Mouse (Mus musculus): ENCODE measurements around the gene Ankrd54. TPM values are rescaled to one million over a fixed set of nuclear protein-coding genes. Genes with fewer than 3 reads are reported as not detected.

The Ankrd54 gene
- polyA plus RNA-seq, 1 experiment from 2014 or later = 23.9 TPM

DNA sequence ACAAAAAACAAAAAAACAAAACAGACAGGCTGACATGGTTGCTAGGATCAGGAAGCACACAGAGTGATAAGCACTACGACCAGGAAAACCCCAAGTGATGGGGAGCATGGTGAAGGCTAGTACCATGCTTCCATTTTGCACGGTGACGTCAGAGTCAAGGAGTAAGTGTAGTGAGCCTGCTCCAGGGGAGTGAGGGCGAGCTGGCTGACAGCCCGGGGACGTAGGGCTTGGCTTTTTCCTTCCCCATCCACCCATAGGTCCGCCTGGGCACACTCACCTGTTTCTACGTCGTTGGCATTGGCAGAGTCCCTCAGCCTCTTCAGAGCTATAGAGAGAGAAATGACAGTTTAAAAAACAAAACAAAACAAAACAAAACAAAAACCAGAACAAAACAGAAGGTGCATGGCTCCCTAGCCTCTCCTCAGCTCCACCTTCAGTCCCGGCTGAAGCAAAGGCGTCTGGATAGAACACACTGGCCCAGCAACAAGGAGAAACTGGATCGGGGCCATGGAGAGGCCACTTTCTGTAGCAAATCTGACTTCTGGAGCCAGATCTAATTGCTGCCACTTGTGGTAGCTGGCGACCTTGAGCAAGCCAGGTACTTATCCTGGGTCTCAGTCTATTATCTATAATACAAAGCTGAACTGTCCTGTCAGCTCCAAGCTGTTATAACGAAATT is 1.7 kb downstream of the Ankrd54 start:
- H3K9ac ChIP-seq = peak overlapping the region; percentile 48; the same call in 1 of the 2 replicates
- 74% methylated on average over 14 of the region's 14 CpGs for WGBS

GRCm38 (mm10) chr15:79057850-79058249 is 4.8 kb downstream of the Ankrd54 start:
- peaks cover 15% of the 10 kb centered on the region for H3K4me1 ChIP-seq
- H3K9me3 ChIP-seq = no peaks in the 10 kb centered on the region
- no peak overlapping the region for H3K4me3 ChIP-seq
- peaks cover 81% of the 10 kb centered on the region for H3K36me3 ChIP-seq
- H3K4me2 ChIP-seq = no peak overlapping the region
- no peak for ATAC-seq (ENCODE audit: extremely low read depth, insufficient number of reproducible peaks, low FRiP score, low TSS enrichment)
- no peaks in the 10 kb centered on the region for H3K27me3 ChIP-seq (replicated peaks)
- H3K27ac ChIP-seq (replicated peaks) = no peak overlapping the region
- no peak overlapping the region for H3K9ac ChIP-seq
- WGBS = 59% methylated on average over 6 of the region's 6 CpGs

More for the DNA sequence above, 1.7 kb downstream of the Ankrd54 start:
- Histone ChIP-seq H3K4me2 (peak overlapping the region; percentile 86), H3K4me1 (peaks cover 24% of the 10 kb centered on the region), H3K4me3 (peak overlapping the region; percentile 80; the same call in 1 of the 2 replicates), H3K36me3 (peaks cover 50% of the 10 kb centered on the region), H3K27me3 (replicated peaks) (no peaks in the 10 kb centered on the region), H3K27ac (replicated peaks) (no peak overlapping the region), H3K9me3 (no peaks in the 10 kb centered on the region)
- ATAC-seq (ENCODE audit: extremely low read depth, insufficient number of reproducible peaks, low FRiP score, low TSS enrichment) = no peak

- WGBS = 82% methylated on average over 7 of the region's 7 CpGs
These were observed 6.1 kb downstream of the Ankrd54 start for GRCm38 (mm10) chr15:79056601-79057000.

GRCm38 (mm10) chr15:79052366-79052765 is 10.3 kb downstream of the Ankrd54 start:
- 72% methylated on average over 2 of the region's 2 CpGs for WGBS
- H3K27ac ChIP-seq (replicated peaks) = no peak overlapping the region
- ATAC-seq (ENCODE audit: extremely low read depth, insufficient number of reproducible peaks, low FRiP score, low TSS enrichment) = no peak
- H3K4me1 ChIP-seq = 0 out of 2 replicates have a peak, but pooled peaks cover 5% of the 10 kb centered on the region
- H3K9me3 ChIP-seq = no peaks in the 10 kb centered on the region
- no peak overlapping the region for H3K9ac ChIP-seq
- H3K4me2 ChIP-seq = no peak overlapping the region
- peaks cover 15% of the 10 kb centered on the region for H3K27me3 ChIP-seq (replicated peaks)
- H3K4me3 ChIP-seq = no peak overlapping the region
- H3K36me3 ChIP-seq = peaks cover 52% of the 10 kb centered on the region

More at GRCm38 (mm10) chr15:79056601-79057000, 6.1 kb downstream of the Ankrd54 start:
- H3K9ac ChIP-seq = no peak overlapping the region
- no peak overlapping the region for H3K27ac ChIP-seq (replicated peaks)
- H3K36me3 ChIP-seq = peaks cover 88% of the 10 kb centered on the region
- peaks cover 10% of the 10 kb centered on the region for H3K4me1 ChIP-seq
- no peak for ATAC-seq (ENCODE audit: extremely low read depth, insufficient number of reproducible peaks, low FRiP score, low TSS enrichment)
- no peaks in the 10 kb centered on the region for H3K27me3 ChIP-seq (replicated peaks)
- H3K4me3 ChIP-seq = no peak overlapping the region
- no peak overlapping the region for H3K4me2 ChIP-seq
- H3K9me3 ChIP-seq = no peaks in the 10 kb centered on the region

DNA sequence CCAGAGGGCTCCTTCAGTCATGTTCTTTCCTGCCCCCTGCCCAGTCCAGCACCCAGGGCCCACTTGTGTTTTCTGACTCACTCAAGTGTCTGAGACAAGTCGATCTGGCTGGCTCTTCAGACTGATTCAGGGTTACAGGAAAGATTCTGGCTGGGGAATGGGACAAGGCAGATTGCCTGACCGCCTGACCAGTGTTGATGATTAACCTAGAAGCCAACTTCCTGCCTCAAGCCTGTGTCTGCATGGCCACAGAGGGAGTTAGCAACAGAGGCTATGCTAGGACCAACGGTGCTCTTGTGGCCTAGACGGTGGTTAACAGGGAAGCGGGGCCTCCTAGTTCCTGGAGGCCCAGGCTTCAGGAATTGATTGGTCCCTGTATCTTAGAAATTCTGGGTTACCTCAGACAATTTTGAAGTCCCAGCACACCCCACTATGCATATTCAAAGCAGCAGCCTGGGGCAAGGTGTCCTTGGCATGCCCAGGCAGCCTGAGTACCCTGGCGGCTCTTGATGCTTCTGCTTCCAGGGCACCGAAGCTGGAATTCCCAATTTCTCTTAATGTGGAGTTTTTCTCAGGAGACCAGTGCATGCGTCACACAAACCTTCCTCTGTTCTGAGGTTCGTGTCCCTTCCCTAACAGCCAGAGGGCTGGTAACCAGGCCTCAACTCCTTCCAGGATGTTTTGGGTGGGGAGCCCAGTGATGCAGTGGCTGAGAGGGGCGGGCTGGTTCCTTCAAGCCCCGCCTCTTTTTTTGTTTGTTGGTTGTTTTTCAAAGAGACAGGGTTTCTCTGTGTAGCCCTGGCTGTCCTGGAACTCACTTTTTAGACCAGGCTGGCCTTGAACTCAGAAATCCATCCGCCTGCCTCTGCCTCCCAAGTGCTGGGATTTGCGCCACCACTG is 11.0 kb downstream of the Ankrd54 start:
- Histone ChIP-seq H3K36me3 (peaks cover 45% of the 10 kb centered on the region), H3K4me3 (no peak overlapping the region), H3K9ac (no peak overlapping the region), H3K27ac (replicated peaks) (no peak overlapping the region), H3K4me2 (no peak overlapping the region), H3K9me3 (no peaks in the 10 kb centered on the region), H3K4me1 (0 out of 2 replicates have a peak, but pooled peaks cover 5% of the 10 kb centered on the region), H3K27me3 (replicated peaks) (peaks cover 20% of the 10 kb centered on the region)
- no peak for ATAC-seq (ENCODE audit: extremely low read depth, insufficient number of reproducible peaks, low FRiP score, low TSS enrichment)
- 68% methylated on average over 13 of the region's 13 CpGs for WGBS

GRCm38 (mm10) chr15:79050964-79051363 is 11.7 kb downstream of the Ankrd54 start:
- 73% methylated on average over 2 of the region's 2 CpGs for WGBS
- Histone ChIP-seq H3K4me3 (no peak overlapping the region), H3K4me2 (no peak overlapping the region), H3K36me3 (peaks cover 38% of the 10 kb centered on the region), H3K9ac (no peak overlapping the region), H3K9me3 (no peaks in the 10 kb centered on the region), H3K4me1 (0 out of 2 replicates have a peak, but pooled peaks cover 5% of the 10 kb centered on the region), H3K27ac (replicated peaks) (no peak overlapping the region), H3K27me3 (replicated peaks) (peaks cover 22% of the 10 kb centered on the region)
- no peak for ATAC-seq (ENCODE audit: extremely low read depth, insufficient number of reproducible peaks, low FRiP score, low TSS enrichment)

GRCm38 (mm10) chr15:79050160-79050845 is 12.4 kb downstream of the Ankrd54 start:
- H3K27me3 ChIP-seq (replicated peaks) = peaks cover 26% of the 10 kb centered on the region
- no peaks in the 10 kb centered on the region for H3K9me3 ChIP-seq
- H3K4me1 ChIP-seq = 0 out of 2 replicates have a peak, but pooled peaks cover 5% of the 10 kb centered on the region
- peaks cover 31% of the 10 kb centered on the region for H3K36me3 ChIP-seq
- no peak overlapping the region for H3K27ac ChIP-seq (replicated peaks)
- WGBS = 52% methylated on average over 9 of the region's 9 CpGs
- no peak overlapping the region for H3K9ac ChIP-seq
- no peak for ATAC-seq (ENCODE audit: extremely low read depth, insufficient number of reproducible peaks, low FRiP score, low TSS enrichment)
- H3K4me2 ChIP-seq = no peak overlapping the region
- no peak overlapping the region for H3K4me3 ChIP-seq

GRCm38 (mm10) chr15:79048186-79048585 is 14.5 kb downstream of the Ankrd54 start:
- WGBS = 71% methylated on average over 4 of the region's 4 CpGs
- ATAC-seq (ENCODE audit: extremely low read depth, insufficient number of reproducible peaks, low FRiP score, low TSS enrichment) = no peak
- Histone ChIP-seq H3K9ac (no peak overlapping the region), H3K27me3 (replicated peaks) (peaks cover 47% of the 10 kb centered on the region), H3K27ac (replicated peaks) (no peak overlapping the region), H3K36me3 (peaks cover 10% of the 10 kb centered on the region), H3K4me3 (no peak overlapping the region), H3K4me1 (peaks cover 8% of the 10 kb centered on the region; the same call in 1 of the 2 replicates), H3K4me2 (no peak overlapping the region), H3K9me3 (no peaks in the 10 kb centered on the region)

DNA sequence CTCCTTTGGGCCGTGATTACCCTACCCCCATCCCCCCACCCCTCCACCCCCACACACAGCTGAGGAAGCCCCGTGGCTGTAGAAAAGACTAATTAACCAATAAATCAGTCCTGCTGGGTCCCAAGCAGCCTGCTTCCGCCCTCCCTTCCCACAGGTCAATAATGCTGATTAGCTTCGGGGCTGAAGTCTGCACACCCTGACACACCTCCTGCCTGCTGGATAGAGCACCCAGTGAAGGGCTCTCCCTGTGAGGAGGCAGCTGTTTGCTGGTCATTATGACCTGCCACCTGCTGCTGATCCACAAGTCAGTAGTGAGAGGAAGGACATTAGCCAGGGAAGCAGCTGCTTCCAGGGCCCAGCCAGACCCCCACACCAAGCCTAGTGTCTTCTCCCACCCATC is 17.9 kb downstream of the Ankrd54 start:
- Histone ChIP-seq H3K4me2 (no peak overlapping the region), H3K4me3 (no peak overlapping the region), H3K9ac (no peak overlapping the region), H3K9me3 (no peaks in the 10 kb centered on the region), H3K36me3 (no peaks in the 10 kb centered on the region), H3K27ac (replicated peaks) (no peak overlapping the region), H3K4me1 (peaks cover 23% of the 10 kb centered on the region), H3K27me3 (replicated peaks) (peaks cover 81% of the 10 kb centered on the region)
- WGBS = 47% methylated on average over 4 of the region's 4 CpGs
- no peak for ATAC-seq (ENCODE audit: extremely low read depth, insufficient number of reproducible peaks, low FRiP score, low TSS enrichment)

DNA sequence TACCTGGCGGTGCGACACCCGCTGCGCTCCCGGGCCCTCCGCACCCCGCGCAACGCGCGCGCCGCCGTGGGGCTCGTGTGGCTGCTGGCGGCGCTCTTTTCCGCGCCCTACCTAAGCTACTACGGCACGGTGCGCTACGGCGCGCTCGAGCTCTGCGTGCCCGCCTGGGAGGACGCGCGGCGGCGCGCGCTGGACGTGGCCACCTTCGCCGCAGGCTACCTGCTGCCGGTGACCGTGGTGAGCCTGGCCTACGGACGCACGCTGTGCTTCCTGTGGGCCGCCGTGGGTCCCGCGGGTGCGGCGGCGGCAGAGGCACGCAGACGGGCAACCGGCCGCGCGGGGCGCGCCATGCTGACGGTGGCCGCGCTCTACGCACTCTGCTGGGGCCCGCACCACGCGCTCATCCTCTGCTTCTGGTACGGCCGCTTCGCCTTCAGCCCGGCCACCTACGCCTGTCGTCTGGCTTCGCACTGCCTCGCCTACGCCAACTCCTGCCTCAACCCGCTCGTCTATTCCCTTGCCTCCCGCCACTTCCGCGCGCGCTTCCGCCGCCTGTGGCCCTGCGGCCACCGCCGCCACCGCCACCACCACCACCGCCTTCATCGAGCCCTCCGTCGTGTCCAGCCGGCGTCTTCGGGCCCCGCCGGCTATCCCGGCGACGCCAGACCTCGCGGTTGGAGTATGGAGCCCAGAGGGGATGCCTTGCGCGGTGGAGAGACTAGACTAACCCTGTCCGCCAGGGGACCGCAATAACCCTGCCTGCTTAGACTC is 19.8 kb downstream of the Ankrd54 start:
- H3K27me3 ChIP-seq (replicated peaks) = peaks cover 85% of the 10 kb centered on the region
- H3K9ac ChIP-seq = peak overlapping the region; percentile 76
- WGBS = 1% methylated on average over 105 of the region's 105 CpGs
- no peaks in the 10 kb centered on the region for H3K36me3 ChIP-seq
- no peak overlapping the region for H3K27ac ChIP-seq (replicated peaks)
- H3K9me3 ChIP-seq = no peaks in the 10 kb centered on the region
- peak overlapping the region; percentile 63 for H3K4me3 ChIP-seq
- peaks cover 32% of the 10 kb centered on the region for H3K4me1 ChIP-seq
- peak overlapping the region; percentile 95 for H3K4me2 ChIP-seq
- no peak for ATAC-seq (ENCODE audit: extremely low read depth, insufficient number of reproducible peaks, low FRiP score, low TSS enrichment)

Data from heart, embryonic 13.5 days (tissue).